Mouse (Mus musculus) myocyte (in vitro differentiated cells): ENCODE results near the gene Psmc6. TPM values are rescaled to one million over a fixed set of nuclear protein-coding genes. Genes with fewer than 3 reads are reported as not detected.

Experiments
- H3K27me3 ChIP-seq: one replicate; pipeline ENCODE4 v1.6.1; 2011; ENCODE audit not compliant: control insufficient read depth, insufficient read depth, insufficient read length
- H3K36me3 ChIP-seq: one replicate; pipeline ENCODE4 v1.6.1; 2011; ENCODE audit not compliant: control insufficient read depth, insufficient read depth
- H3K4me2 ChIP-seq: one replicate; pipeline ENCODE4 v1.6.1; 2011; ENCODE audit warnings: low read depth, control low read depth
- H3K4me3 ChIP-seq: one replicate; pipeline ENCODE4 v1.5.1; 2011; ENCODE audit warnings: mild to moderate bottlenecking, control low read depth, moderate library complexity
- H3K79me2 ChIP-seq: one replicate; pipeline ENCODE4 v1.6.1; 2011; ENCODE audit not compliant: control insufficient read depth, insufficient read depth
- H3ac ChIP-seq: one replicate; pipeline ENCODE4 v1.6.1; 2011; ENCODE audit not compliant: control insufficient read depth, insufficient read length
- CEBPB ChIP-seq: IDR thresholded peaks from 2 replicates; pipeline ENCODE4 v1.6.1; 2011; ENCODE audit warnings: mild to moderate bottlenecking, moderate library complexity; ENCODE audit not compliant: poor library complexity, insufficient read depth, severe bottlenecking
- E2F4 ChIP-seq: IDR thresholded peaks from one replicate; pipeline ENCODE4 v1.6.1; 2011; ENCODE audit warnings: mild to moderate bottlenecking, control low read depth, moderate library complexity; ENCODE audit not compliant: insufficient read depth
- MAX ChIP-seq: IDR thresholded peaks from one replicate; pipeline ENCODE4 v1.6.1; 2011; ENCODE audit warnings: low read depth, mild to moderate bottlenecking, control low read depth
- MYOD1 ChIP-seq, 3 experiments: IDR thresholded peaks; one replicate each; pipeline ENCODE4 v1.6.1; 2011; ENCODE audit warnings: control low read depth in 2 of 3, low read depth in 2 of 3, mild to moderate bottlenecking in 2 of 3, moderate library complexity in 1 of 3; ENCODE audit not compliant: insufficient read length in 2 of 3, control insufficient read depth in 1 of 3
- MYOG ChIP-seq, 3 experiments: IDR thresholded peaks; one replicate each; pipeline ENCODE4 v1.6.1; 2011; ENCODE audit warnings: control low read depth in 2 of 3, low read depth in 2 of 3, mild to moderate bottlenecking in 2 of 3; ENCODE audit not compliant: insufficient read length in 2 of 3, control insufficient read depth in 1 of 3, insufficient read depth in 1 of 3
- POLR2A ChIP-seq: IDR thresholded peaks from one replicate; pipeline ENCODE4 v1.6.1; 2011; ENCODE audit warnings: low read depth, mild to moderate bottlenecking, control low read depth, moderate library complexity; ENCODE audit not compliant: insufficient read length
- POLR2AphosphoS2 ChIP-seq: IDR thresholded peaks from one replicate; pipeline ENCODE4 v1.6.1; 2011; ENCODE audit warnings: low read depth, control low read depth; ENCODE audit not compliant: insufficient read length
- REST ChIP-seq: IDR thresholded peaks from one replicate; pipeline ENCODE4 v1.6.1; 2011; ENCODE audit warnings: mild to moderate bottlenecking, control low read depth, moderate library complexity; ENCODE audit not compliant: insufficient read depth, insufficient read length
- SRF ChIP-seq: IDR thresholded peaks from one replicate; pipeline ENCODE4 v1.6.1; 2011; ENCODE audit warnings: low read depth; ENCODE audit not compliant: control insufficient read depth, insufficient read length
- TCF12 ChIP-seq: IDR thresholded peaks from one replicate; pipeline ENCODE4 v1.6.1; 2011; ENCODE audit warnings: mild to moderate bottlenecking, control low read depth; ENCODE audit not compliant: poor library complexity, insufficient read depth, severe bottlenecking
- TCF3 ChIP-seq: IDR thresholded peaks from one replicate; pipeline ENCODE4 v1.6.1; 2011; ENCODE audit warnings: low read depth, control low read depth; ENCODE audit not compliant: insufficient read length
- USF1 ChIP-seq: IDR thresholded peaks from one replicate; pipeline ENCODE4 v1.6.1; 2011; ENCODE audit warnings: low read depth, mild to moderate bottlenecking, control low read depth, moderate library complexity
- polyA plus RNA-seq: library from polyadenylated mRNA; unstranded; fragments of >200 nt; fragmentation: generic; extraction: Trizol; gene quantifications from one replicate; pipeline ENCODE4 v1.2.1, GENCODE M21; 2012; ENCODE audit warnings: missing spikeins

Psmc6 gene
- polyA plus RNA-seq, result 72.7 TPM

GRCm38 (mm10) chr14:45329589-45330181 is at the start of gene Psmc6:
TSS of gene Psmc6 (plus strand) at chr14:45329788.
- Histone ChIP-seq H3K4me3 (peak within 1 kb of the TSS; percentile 62), H3ac (peak within 1 kb of the TSS; percentile 95), H3K79me2 (peaks cover 45% of the 10 kb centered on the region), H3K27me3 (no peaks in the 10 kb centered on the region), H3K4me2 (peak within 1 kb of the TSS; percentile 59), H3K36me3 (peaks cover 34% of the 10 kb centered on the region)
- no peak for TF ChIP-seq SRF
- no peak for TF ChIP-seq MYOG (IDR thresholded peaks at IDR 0.05; ENCODE audit: control insufficient read depth in 1 of 3, insufficient read depth in 1 of 3, insufficient read length in 2 of 3, low read depth in 2 of 3)
- no peak for TF ChIP-seq CEBPB
- TF ChIP-seq TCF3, result no peak
- TF ChIP-seq POLR2A, result peak; percentile 67
- peak; percentile 78 for TF ChIP-seq POLR2AphosphoS2
- no peak for TF ChIP-seq TCF12
- no peak for TF ChIP-seq REST
- TF ChIP-seq USF1, result no peak
- TF ChIP-seq MYOD1 (IDR thresholded peaks at IDR 0.05; ENCODE audit: control insufficient read depth in 1 of 3, insufficient read length in 2 of 3, low read depth in 2 of 3), result no peak
- no peak for TF ChIP-seq MAX
- peak; percentile 8 for TF ChIP-seq E2F4

- no peaks in the 10 kb centered on the region for H3K79me2 ChIP-seq
- H3K36me3 ChIP-seq, result peaks cover 10% of the 10 kb centered on the region
- TF ChIP-seq E2F4 (no peak), POLR2AphosphoS2 (peak; percentile 50)
- no peak overlapping the region for H3ac ChIP-seq
- H3K4me3 ChIP-seq, result no peak overlapping the region
- no peak overlapping the region for H3K4me2 ChIP-seq
- no peaks in the 10 kb centered on the region for H3K27me3 ChIP-seq
Measured at GRCm38 (mm10) chr14:45282066-45282465, 47.5 kb upstream of the Psmc6 start.

DNA sequence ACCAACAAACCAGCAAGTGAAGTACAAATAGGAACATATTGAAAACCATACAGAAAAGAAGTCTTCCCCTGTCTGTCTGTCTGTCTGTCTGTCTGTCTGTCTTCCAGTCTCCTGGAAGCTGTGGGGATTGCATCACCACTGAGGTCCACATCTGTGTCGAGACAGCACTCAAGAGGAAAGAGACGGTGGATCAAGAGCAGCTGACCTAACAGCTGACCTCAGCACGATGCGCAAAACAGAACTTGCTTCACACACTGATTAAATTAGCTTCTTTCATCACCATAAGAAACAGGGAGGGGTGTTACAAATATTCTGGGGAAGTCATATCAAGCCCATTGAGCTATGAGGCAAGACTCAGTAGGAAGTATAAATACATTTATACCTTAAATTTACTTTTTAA is 38.0 kb upstream of the Psmc6 start:
- H3K27me3 ChIP-seq, result no peaks in the 10 kb centered on the region
- TF ChIP-seq E2F4, result no peak
- TF ChIP-seq POLR2AphosphoS2, result peak; percentile 75
- no peaks in the 10 kb centered on the region for H3K79me2 ChIP-seq
- no peak overlapping the region for H3K4me2 ChIP-seq
- no peak overlapping the region for H3K4me3 ChIP-seq
- H3ac ChIP-seq, result no peak overlapping the region
- peaks cover 83% of the 10 kb centered on the region for H3K36me3 ChIP-seq

GRCm38 (mm10) chr14:45303939-45304338 is 25.6 kb upstream of the Psmc6 start:
- H3K36me3 ChIP-seq, result peaks cover 57% of the 10 kb centered on the region
- TF ChIP-seq POLR2A (no peak), MYOG (IDR thresholded peaks at IDR 0.05; ENCODE audit: control insufficient read depth in 1 of 3, insufficient read depth in 1 of 3, insufficient read length in 2 of 3, low read depth in 2 of 3) (no peak), REST (no peak), CEBPB (no peak)
- no peak overlapping the region for H3K4me3 ChIP-seq
- H3ac ChIP-seq, result no peak overlapping the region
- peaks cover 28% of the 10 kb centered on the region for H3K79me2 ChIP-seq
- H3K27me3 ChIP-seq, result no peaks in the 10 kb centered on the region
- no peak overlapping the region for H3K4me2 ChIP-seq

GRCm38 (mm10) chr14:45304389-45304788 is 25.2 kb upstream of the Psmc6 start:
- no peak overlapping the region for H3K4me2 ChIP-seq
- H3K27me3 ChIP-seq, result no peaks in the 10 kb centered on the region
- no peak overlapping the region for H3K4me3 ChIP-seq
- H3K79me2 ChIP-seq, result peaks cover 32% of the 10 kb centered on the region
- H3K36me3 ChIP-seq, result peaks cover 53% of the 10 kb centered on the region
- H3ac ChIP-seq, result no peak overlapping the region
- TF ChIP-seq POLR2A (no peak), MAX (no peak), SRF (no peak), TCF3 (no peak), USF1 (no peak), CEBPB (no peak), POLR2AphosphoS2 (no peak), TCF12 (no peak), REST (no peak), E2F4 (no peak), MYOD1 (IDR thresholded peaks at IDR 0.05; ENCODE audit: control insufficient read depth in 1 of 3, insufficient read length in 2 of 3, low read depth in 2 of 3) (no peak)
